Mouse (Mus musculus): ENCODE measurements at regions not wholly inside any gene's neighbourhood (a gene's known extent, or its start where the extent isn't known, plus 50 kb on each side); places are given as distances from the start of the nearest gene placed in this dataset.

GRCm38 (mm10) chr12:54495701-54496374 is 160.5 kb downstream of the Sptssa start:
- TF ChIP-seq CTCF (conservative IDR thresholded peaks at IDR 0.05; ENCODE audit: low read length) (no peak), POU5F1 (IDR thresholded peaks at IDR 0.05; ENCODE audit: borderline replicate concordance, low read length) (no peak)

Measured in E14TG2a.4 (cell line).